Mouse (Mus musculus): ENCODE results near the gene Ssc4d.
A peak's percentile ranks its signal among the peaks of the same experiment; 100 is the strongest.

The Ssc4d gene

DNA sequence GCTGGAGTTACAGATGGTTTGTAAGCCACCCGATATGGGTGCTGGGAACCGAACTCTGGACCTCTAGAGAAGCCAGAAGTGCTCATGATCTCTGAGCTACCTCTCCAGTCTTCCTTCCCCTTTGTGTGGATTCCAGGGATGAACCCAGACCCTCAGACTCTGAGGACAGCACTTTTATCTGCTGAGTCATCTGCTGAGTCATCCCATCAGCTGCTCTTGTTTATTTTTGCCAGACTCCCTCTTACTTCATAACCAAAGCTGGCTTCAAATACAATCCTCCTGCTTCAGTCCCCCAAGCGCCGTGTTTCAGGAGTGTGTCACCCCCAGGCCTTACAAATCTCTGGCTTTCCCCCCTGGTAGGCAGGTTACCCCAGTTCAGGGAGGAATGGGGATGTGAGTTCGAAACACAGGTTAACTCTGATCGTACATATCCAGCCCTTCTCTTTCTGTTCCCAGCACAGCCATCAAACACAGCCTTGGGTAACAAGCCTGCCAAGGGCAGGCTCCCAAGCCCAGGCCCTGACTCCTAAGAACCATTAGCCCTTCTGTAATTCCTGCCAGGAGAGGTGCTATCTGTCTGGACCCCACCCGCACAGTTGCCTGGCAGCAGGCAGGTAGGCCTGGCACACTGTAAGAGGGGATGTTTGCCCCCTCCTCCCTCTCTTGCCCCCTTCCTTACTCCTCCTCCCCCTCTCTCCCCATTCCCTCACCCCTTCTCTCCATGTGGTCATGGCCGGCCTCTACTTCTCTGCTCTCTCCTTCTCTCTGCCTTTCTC lies 1.8 kb upstream of the Ssc4d start:
- DNase-seq (ENCODE audit: low read depth, low spot score), result no peak

DNA sequence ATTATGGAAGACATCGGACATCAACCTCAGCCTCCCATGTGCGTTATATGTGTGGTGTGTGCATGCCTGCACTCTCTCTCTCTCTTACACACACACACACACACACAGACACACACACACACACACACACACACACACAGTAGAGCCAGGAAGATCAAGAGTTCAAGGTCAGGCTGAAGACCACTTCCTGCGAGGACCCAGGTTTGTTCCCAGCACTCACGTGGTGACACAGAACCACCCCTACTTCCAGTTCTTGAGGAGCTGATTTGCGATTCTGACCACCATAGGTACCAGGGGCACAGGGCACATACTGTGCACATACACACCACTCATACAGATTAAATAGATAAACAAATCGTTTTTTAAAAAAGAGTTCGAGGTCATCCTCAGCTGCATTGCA lies 2.5 kb downstream of the Ssc4d start:
- DNase-seq (ENCODE audit: low read depth, low spot score), result no peak

DNA sequence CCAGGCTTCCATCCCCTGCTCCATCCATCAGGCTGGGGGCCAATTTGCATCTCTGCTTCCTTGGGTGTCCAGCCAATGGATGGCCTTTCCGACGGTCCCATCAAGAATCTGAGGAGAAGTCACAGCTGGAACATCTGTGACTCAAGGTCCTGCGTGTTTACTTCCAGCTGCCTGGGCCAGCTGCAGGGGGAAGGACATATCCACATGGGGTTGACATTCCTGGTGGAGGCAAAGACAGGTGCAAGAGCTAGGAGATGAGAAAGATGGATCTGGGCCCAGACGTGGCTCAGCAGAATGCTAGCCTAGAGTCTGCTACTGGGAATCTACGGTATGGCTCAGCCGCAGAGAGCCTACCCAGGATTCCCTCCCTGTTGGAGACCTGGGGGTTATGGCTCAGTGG lies 4.1 kb downstream of the Ssc4d start:
- DNase-seq (ENCODE audit: low read depth, low spot score), result no peak

DNA sequence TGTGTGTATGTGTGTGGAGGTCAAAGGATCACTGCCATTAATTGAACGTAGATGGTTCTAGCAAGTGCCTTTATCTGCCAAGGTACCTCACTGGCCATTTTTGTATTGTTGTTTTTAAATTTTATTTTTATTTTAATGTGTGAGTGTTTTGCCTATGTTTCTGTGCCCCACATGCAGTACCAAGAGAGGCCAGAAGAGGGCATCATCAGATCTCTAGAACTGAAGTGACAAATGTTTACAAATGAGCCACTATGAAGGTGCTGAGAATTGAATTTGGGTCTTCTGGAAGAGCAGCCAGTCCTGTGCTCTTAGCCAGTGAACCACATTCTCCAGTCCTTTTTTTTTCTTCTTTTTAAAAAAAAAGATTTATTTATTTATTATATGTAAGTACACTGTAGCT lies 5.5 kb downstream of the Ssc4d start:
- DNase-seq (ENCODE audit: low read depth, low spot score), result no peak

DNA sequence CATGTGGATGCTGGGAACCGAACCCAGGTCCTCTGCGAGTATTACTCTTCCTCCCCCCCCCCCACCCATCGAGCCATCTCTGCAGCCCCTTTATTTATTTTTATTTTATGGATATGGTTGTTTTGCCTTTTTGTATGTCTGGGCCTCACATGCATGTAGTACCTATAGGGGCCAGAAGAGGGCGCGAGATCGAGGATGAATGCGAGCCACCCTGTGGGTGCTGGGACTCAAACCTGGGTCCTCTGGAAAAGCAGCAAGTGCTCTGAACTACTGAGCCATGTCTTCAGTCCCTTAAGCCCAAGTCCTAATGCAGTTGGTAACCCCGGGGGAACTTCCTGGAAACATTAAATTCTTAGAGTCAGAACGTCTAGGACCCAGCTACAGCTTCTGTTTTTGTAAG lies 7.5 kb downstream of the Ssc4d start:
- DNase-seq (ENCODE audit: low read depth, low spot score), result no peak

DNA sequence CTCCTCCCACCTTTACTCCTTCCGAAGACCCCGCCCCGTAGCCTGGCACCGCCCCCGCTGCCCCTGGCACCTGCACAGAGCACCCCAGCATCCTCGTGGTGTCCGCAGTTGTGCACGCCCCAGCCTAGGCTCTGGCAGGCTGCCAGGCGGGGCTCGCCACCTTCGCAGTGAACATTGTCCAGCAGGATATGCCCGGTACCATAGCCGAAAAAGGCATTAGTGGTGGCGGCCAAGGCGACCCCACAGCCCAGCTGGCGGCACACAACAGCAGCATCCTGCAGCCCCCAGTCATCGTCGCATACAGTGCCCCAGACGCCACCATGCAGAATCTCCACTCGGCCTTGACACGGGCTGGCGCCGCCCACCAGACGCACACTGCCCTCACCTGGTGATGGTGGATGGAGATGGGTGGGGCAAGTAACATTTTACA lies 8.8 kb downstream of the Ssc4d start:
- DNase-seq (ENCODE audit: low read depth, low spot score), result no peak

DNA sequence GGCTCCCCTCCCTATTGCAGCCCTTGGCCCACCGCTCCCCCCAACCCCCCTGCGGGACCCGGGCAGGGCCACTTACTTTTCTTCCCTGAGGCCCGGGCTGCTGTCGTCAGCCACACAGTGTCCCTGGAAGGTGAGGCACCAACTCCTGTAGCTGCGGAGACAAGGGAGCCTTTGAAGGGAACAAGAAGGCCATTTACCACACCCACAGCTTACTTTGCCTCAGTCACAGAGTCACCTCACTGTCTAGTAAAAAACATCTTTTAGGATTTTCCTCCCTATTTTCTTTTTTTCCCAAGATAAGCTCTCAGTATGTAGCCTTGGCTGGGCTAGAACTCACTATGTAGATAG lies 11.1 kb downstream of the Ssc4d start:
- DNase-seq (ENCODE audit: low read depth, low spot score), result no peak

DNA sequence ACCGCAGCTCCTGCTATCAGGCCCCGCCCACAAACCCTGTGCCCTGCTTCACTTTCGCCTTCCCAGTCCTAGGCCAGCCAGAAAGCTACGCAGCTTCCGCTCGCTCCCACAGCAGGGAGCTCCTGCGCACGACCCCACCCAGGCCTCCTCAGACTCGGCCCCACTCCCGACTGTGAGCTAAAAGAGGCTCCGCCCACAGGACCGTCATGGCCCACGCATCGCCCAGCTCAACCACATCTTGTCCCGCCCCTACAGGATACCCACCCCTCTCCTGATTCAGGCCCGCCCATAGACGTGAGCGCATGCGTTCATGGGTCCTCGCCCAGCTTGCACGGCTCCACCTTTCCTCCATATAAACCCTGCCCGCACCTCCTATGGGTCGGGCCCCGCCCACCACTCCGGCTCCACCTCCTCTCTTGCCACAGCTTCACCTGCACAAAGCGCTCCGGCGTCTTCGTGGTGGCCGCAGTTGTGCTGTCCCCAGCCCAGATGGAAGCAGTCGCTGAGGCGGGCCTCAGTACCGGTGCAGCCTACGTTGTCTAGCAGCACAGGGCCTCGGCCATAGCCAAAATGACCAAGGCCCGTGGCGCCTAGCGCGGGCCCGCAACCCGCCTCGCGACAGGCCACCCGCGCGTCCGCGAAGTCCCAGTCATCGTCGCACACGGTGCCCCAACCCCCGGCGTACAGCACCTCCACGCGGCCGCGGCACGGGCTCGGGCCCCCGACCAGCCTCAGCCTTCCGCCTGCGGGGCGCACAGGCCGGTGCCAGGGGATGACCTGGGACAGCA lies 11.6 kb downstream of the Ssc4d start:
- peak; percentile 99 for DNase-seq (ENCODE audit: low read depth, low spot score)

DNA sequence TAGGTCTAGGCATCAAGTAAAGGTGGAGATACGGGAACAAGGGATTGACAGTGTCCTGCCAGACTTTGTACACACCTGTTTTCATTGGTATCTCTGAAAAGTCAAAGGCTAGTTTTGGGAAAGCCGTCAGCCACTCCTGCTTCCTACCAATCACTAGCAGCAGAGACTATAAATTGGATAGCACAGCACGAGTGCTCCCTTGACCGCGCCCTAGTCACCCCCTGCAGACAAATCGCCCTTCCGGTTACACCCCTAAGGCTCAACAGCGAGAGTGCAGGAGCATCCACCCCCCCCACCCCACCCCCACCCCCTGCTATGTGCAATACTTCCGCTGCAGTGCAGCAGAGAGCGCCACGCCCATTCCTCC lies 12.2 kb downstream of the Ssc4d start:
- DNase-seq (ENCODE audit: low read depth, low spot score), result no peak

DNA sequence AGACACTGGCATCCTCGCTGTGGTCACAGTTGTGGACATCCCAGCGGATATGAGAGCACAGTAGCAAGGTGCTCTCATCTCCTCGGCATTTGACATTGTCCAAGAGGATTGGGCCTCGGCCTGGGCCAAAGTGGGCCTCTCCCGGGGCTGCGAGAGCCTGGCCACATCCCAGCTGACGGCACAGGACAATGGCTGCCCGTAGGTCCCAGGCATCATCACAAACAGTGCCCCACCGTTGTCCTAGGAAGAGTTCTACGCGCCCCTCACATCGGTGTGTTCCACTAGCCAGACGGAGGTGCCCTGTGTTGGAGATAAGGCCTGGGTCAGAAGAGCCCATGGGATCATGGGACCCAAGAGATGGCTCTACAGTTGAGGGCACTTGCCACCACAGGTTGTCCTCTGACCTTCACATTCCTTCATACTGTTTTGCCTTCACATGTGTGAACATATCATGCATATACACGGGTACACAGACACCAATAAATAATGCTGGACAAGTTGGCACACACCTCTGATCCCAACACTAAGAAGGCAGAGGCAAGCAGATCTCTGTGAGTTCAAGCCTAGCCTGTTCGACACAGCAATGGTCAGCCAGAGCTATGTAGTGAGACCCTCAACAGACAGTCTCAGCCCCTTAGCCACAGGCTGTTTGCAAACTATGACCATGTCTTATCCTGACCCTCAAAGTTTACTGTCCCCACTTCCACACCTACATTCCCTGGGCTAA lies 13.3 kb downstream of the Ssc4d start:
- DNase-seq (ENCODE audit: low read depth, low spot score), result no peak

DNA sequence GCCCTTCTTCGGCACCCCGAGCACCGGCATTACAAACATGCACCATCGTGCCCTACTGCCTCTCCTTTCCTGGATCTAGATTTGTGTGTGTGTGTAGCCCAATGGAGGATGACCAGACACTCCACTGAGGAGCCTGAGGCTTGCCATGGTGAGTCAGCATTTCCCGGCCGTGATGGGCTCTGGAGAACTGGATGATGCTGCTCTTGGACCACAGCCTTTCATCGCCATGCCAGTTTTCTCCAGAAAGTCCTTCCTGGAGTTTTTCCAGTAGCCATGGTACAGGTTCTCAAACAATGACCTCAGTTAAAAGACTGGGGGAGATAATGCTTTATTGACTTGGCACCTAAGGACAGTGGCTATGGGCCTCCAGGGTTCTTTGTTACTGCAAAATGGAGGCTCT lies 14.4 kb downstream of the Ssc4d start:
- no peak for DNase-seq (ENCODE audit: low read depth, low spot score)

DNA sequence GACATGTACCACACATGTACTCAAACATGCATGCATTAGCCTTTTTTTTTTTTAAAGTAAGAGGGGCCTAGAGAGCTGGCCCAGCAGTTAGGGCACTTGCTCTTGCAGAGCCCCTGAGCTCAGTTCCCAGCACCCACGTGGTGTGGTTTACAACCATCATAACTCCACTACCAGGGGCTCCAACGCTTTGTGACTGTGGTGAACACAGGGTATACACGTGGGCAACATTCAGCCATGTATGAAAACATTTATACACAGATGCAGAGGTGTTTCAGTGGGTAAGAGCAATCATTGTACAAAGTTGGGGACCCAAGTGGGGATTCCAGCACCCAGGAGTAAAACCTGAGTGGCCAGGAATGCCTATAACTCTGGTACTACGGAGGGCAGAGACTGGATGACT lies 16.0 kb downstream of the Ssc4d start:
- DNase-seq (ENCODE audit: low read depth, low spot score), result no peak

DNA sequence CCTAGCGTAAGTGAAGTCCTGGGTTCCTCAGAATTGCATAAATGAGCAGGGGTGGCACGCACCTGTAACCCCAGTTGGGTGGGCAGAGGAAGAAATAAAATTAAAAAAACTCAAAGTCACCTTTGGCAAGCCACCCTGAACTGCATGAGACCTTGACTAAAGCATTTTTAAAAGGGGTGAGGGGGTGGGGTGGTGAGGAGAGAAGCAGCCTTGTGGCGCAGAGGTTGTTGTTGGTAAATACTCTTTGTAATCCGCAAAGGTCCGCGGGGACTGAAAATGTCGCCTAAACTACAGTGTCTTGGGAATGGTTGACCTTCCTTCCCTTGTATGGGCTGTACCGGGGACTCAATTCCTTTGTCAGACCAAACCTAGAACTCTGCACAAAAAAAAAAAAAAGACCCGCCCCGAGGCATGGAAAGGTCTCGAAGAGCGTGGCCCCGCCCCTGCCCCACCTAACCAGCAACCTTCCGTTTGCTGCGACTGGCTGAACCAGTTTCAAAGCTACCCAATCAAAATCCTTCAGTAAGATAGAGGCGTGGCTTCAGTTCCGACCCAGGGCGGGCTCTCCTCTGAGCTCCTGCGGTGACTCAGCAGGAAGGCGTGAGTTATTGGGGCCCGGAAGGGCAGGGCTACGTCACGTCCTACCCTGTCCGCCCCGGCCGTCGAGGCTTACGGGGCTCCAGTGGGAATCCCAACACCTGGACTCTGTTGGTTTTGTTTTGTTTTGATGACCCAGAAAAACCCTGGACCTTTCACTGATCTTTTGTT lies 16.9 kb downstream of the Ssc4d start:
- DNase-seq (ENCODE audit: low read depth, low spot score), result peak; percentile 98

DNA sequence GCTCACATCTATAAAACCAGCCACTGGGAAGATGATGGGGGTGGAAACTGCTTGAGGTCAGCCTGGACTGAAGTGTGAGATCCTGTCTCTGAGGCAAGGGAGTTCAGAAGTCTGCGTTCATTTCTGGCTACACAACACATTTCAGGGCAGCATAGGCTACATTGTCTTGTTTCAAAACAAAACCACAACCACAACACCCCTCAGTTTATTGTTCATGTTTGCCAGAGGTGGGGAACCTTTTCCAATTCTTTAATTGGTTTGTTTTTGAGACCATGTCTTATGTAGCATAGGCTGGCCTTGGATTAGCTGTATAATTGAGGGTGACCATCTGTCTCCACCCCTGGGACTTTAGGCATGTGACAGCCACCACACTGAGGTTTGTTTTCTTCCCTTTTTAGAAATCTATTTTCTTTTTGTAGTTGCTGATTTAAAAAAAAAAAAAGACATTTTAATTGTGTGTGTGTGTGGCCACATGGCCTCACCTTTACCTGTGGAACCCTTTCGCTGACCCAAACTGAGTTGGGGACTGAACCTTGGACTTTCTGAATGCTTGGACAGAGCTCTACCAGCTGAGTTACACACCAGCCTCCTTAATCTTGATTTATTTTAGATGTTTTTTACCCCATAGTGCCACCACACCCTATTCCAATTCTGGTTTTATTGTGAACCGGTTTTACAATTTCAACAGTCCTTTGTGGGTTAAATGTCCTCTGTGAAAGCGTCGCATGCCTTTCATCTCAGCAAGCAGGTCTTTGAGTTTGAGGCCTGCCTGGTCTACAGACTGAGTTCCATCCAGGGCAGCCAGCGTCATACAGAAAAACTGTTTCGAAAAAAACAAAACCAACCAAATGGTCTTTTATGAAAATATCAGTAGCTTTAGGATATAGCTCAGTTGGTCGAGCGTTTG lies 17.8 kb downstream of the Ssc4d start:
- DNase-seq (ENCODE audit: low read depth, low spot score), result no peak

DNA sequence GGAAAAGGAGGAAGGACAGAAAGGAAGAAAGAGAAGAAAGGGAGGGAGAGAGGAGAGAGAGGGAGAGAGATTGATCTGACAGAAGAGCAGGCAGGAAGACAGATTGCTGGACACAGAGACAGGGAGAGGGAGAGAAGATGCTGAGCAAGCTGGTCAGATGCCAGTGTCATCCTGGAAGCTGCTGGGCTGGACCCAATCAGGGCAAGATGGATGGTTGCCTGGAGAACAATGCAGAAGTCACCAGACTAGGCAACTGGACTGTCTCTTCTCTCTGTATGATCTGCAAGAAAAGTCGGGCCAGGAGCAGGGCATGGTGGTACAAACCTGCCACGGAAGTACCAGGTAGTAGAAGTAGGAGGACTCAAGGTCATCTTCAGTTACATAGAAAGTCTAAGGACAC lies 21.5 kb downstream of the Ssc4d start:
- DNase-seq (ENCODE audit: low read depth, low spot score), result no peak

DNA sequence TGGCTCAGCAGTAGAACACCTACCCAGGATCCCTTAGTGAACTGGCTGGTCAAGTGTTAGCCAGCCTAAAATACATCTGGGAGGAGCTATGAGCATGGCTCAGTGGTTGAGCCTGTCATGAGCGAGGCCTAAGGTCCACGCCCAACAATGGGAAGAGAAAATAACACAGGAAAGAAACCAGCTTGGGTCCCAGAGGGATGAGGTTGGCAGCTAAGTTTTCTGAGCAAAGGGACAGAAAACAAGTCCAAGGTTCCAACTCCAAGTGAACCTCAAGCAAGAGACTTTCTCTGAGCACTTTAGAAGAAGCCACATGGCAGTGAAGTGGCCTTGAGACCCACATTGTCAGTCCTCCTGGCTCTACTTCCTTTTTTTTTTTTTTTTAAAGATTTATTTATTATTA lies 22.7 kb downstream of the Ssc4d start:
- DNase-seq (ENCODE audit: low read depth, low spot score), result no peak

DNA sequence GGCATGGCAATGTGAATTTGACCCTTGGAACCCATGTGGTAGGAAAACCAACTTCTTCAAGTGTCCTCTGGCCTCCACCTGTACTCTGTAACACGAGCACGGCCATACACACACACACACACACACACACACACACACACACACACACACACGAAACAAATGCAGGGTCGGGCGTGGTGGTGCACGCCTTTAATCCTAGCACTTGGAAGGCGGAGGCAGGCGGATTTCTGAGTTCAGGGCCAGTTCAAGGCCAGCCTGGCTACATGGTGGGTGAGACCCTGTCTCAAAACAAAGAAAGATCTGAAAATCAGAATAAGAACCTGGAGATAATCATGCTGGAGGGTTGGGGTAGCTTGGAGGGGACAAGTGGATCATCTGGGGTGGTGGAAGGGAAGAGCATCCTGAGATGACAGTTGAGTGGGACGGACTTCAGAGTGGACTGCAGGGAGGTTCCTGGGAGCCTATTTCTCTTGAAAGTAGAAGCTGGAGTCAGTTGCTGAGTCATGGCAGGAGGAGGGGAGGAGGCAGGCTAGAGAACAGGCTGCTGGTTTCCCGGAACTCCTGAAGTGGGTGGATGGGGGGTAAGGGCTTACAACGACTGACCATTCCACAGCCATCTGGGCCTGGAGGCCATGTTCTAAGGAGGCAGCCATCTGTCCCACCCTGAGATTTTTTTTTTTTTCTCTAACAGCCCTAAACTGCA lies 23.5 kb downstream of the Ssc4d start:
- no peak for DNase-seq (ENCODE audit: low read depth, low spot score)

DNA sequence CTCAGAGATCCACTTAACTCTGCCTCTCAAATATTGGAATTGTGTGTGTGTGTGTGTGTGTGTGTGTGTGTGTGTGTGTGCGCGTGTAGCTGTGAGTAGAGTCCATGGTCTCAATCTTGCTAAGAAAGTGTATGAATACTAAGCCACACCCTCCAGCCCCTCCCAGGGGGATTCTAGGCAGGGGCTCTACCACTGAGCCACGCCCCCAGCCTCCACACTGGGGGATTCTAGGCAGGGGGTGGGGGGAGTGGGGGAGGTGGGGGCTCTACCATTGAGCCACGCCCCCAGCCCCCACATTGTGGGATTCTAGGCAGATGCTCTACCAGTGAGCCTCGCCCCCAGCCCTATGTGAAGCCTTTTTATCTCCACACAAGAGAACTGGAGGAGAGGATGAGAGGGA lies 27.7 kb downstream of the Ssc4d start:
- DNase-seq (ENCODE audit: low read depth, low spot score), result no peak

DNA sequence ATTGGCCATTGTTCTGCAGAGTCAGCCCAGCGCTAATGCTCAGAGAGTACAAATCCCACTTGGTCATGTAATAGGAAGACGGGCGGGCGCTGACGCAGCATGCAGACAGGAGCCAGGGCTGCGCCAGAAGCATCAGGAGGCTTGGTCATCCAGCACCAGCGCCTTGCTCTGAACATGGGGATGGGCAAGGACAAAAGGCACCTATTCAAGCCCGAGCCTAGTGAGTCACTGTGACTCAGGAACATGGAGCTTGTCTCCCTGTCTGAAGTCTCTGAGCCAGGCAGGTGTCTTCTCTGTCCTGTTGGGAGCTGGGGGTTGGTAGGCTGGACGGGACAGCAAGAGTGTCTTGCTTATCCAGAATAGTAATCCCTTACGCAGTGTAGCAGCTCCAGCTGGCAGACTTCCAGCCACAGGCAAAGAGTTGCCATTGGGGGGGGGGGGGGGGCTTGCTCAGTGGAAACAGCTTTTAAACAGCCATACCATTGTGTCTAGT lies 28.4 kb downstream of the Ssc4d start:
- DNase-seq (ENCODE audit: low read depth, low spot score), result no peak

DNA sequence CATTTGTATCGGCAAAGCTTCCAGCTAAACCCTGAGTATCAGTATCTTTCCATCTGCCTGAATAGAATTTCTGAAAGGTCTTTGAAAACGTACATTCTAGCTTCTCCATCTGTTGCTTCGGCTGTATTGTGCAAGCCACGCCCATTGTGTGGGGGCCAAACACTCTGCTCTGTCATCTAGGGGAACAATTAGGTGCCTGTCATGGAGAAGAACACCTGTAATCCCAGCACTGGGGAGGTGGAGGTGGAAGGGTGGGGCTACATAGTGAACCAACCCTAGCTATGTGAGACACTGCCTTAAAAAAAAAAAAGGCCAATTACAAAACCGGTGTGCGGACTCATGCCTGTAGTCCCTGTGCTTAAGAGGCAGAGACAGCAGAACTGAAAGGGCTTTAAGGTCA lies 31.6 kb downstream of the Ssc4d start:
- no peak for DNase-seq (ENCODE audit: low read depth, low spot score)
